Mouse (Mus musculus): ENCODE measurements around the gene Usp7.
"Not testable (repeated sequence)": the region's sequence is repeated elsewhere in the genome, so short reads cannot be mapped to it uniquely, and the experiment has no call there.

The Usp7 gene

GRCm38 (mm10) chr16:8752334-8752733, 39.8 kb downstream of the Usp7 start:
- no peak for DNase-seq (ENCODE audit: low spot score in 2 of 2)

- DNase-seq (ENCODE audit: low spot score in 2 of 2) = no peak
These were observed 40.4 kb downstream of the Usp7 start for GRCm38 (mm10) chr16:8751555-8752235.

- no peak for DNase-seq (ENCODE audit: low spot score in 2 of 2)
These were observed 43.2 kb downstream of the Usp7 start for GRCm38 (mm10) chr16:8748904-8749303.

- DNase-seq (ENCODE audit: low spot score in 2 of 2) = no peak
These were observed 43.8 kb downstream of the Usp7 start for GRCm38 (mm10) chr16:8748175-8748846.

GRCm38 (mm10) chr16:8747772-8748171, 44.3 kb downstream of the Usp7 start:
- no peak for DNase-seq (ENCODE audit: low spot score in 2 of 2)

GRCm38 (mm10) chr16:8746509-8746908, 45.6 kb downstream of the Usp7 start:
- no peak for DNase-seq (ENCODE audit: low spot score in 2 of 2)

- DNase-seq (ENCODE audit: low spot score in 2 of 2) = no peak
These were observed 46.4 kb downstream of the Usp7 start for GRCm38 (mm10) chr16:8745751-8746150.

- DNase-seq (ENCODE audit: low spot score in 2 of 2) = no peak
These were observed 48.1 kb downstream of the Usp7 start for GRCm38 (mm10) chr16:8743989-8744388.

GRCm38 (mm10) chr16:8741697-8742096, 50.4 kb downstream of the Usp7 start:
- DNase-seq (ENCODE audit: low spot score in 2 of 2) = no peak

- DNase-seq (ENCODE audit: low spot score in 2 of 2) = no peak
These were observed 51.0 kb downstream of the Usp7 start for GRCm38 (mm10) chr16:8741110-8741509.

GRCm38 (mm10) chr16:8738542-8739514, 53.3 kb downstream of the Usp7 start:
- peak; percentile 77 to 88 for DNase-seq (ENCODE audit: low spot score in 2 of 2)

GRCm38 (mm10) chr16:8737666-8738541, 54.2 kb downstream of the Usp7 start:
- DNase-seq (ENCODE audit: low spot score in 2 of 2) = peak in 1 of 2 experiments; percentile 46

GRCm38 (mm10) chr16:8737341-8737665, 54.8 kb downstream of the Usp7 start:
- no peak for DNase-seq (ENCODE audit: low spot score in 2 of 2)

GRCm38 (mm10) chr16:8736757-8737156, 55.4 kb downstream of the Usp7 start:
- DNase-seq (ENCODE audit: low spot score in 2 of 2) = no peak

GRCm38 (mm10) chr16:8736032-8736431, 56.1 kb downstream of the Usp7 start:
- no peak for DNase-seq (ENCODE audit: low spot score in 2 of 2)

GRCm38 (mm10) chr16:8734693-8735092, 57.4 kb downstream of the Usp7 start:
- DNase-seq (ENCODE audit: low spot score in 2 of 2) = no peak

- no peak for DNase-seq (ENCODE audit: low spot score in 2 of 2)
These were observed 58.5 kb downstream of the Usp7 start for GRCm38 (mm10) chr16:8733624-8734023.

GRCm38 (mm10) chr16:8732450-8732849, 59.7 kb downstream of the Usp7 start:
- DNase-seq (ENCODE audit: low spot score in 2 of 2) = not testable (repeated sequence)

- DNase-seq (ENCODE audit: low spot score in 2 of 2) = no peak
These were observed 60.5 kb downstream of the Usp7 start for GRCm38 (mm10) chr16:8731630-8732029.

- DNase-seq (ENCODE audit: low spot score in 2 of 2) = no peak
These were observed 63.9 kb downstream of the Usp7 start for GRCm38 (mm10) chr16:8728111-8728748.

- DNase-seq (ENCODE audit: low spot score in 2 of 2) = no peak
These were observed 66.3 kb downstream of the Usp7 start for GRCm38 (mm10) chr16:8725807-8726206.

Data from cerebellum, postnatal 4 days (tissue).